Mouse (Mus musculus): Measurements from ENCODE around the gene Zkscan6. TPM values are rescaled to one million over a fixed set of nuclear protein-coding genes. Genes with fewer than 3 reads are reported as not detected.

Zkscan6 gene
- total RNA-seq (2021): 10 to 100 TPM; 14.3 to 16.6 TPM
- long read RNA-seq, experiment 1, transcript Zkscan6-202 (7 exons, 2,270 nt): major isoform, 10 of 17 reads
- long read RNA-seq, experiment 1, partial matches to known transcripts: 0 of 17 reads
- long read RNA-seq, experiment 1, other reads (novel, unspliced or antisense): 7 of 17 reads
- long read RNA-seq, experiment 2, transcript Zkscan6-202 (7 exons, 2,270 nt): major isoform, 13 of 31 reads
- long read RNA-seq, experiment 2, partial matches to known transcripts: 3 of 31 reads
- long read RNA-seq, experiment 2, other reads (novel, unspliced or antisense): 15 of 31 reads

DNA sequence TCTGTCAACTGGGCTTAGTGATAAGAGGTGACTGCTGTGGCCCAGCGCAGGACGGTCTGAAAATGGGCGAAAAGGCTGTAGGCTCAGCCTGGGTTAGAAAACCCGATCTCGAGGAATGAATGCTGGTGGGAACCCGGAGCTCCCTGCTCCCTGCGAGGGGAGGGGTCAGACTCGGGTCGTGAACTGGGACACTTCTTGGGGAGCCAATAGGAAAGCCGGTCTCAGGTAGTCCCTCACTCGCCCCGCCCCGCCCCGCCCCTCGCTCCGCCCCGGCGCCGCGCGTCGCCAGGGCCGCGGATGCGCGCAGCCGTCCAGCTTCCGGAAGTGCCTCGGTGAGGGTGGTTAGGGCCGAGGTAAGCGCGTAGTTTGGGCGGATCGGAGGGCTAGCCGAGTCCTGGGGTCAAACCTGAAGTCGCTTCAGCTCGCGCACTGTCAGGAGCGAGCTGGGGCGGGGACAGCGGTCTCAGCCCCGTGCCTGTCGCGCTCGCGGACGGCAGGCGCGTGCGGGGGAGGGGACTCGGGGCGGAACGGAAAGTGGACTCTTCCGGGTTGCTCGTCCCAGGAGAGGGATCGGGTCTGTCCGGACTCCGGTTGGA lies at the start of gene Zkscan6:
TSS of gene Zkscan6 (plus strand) at position 267 of the 596 bp plus-strand sequence.
- peak; percentile 61 to 74 for DNase-seq (ENCODE audit: low spot score in 2 of 2)

DNA sequence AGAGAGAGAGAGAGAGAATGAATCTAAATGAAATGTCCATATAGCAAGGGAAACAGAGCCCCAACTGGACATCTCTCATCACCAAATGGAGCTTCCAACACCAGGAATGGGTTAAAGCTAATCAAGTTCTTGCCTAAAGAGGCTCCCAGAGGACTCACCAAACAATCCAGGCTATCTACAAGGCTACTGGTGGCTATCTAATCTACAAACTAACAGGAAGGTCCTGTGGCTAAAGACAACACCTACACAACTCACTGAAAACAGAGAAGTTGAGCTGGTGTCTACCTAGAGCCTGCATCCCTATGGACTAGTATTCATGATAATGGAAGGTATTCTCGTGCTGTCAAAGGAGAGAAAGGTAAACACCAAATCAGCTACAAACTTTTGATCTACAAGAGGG lies 47.6 kb upstream of the Zkscan6 start:
- no peak for DNase-seq (ENCODE audit: low spot score in 2 of 2)

DNA sequence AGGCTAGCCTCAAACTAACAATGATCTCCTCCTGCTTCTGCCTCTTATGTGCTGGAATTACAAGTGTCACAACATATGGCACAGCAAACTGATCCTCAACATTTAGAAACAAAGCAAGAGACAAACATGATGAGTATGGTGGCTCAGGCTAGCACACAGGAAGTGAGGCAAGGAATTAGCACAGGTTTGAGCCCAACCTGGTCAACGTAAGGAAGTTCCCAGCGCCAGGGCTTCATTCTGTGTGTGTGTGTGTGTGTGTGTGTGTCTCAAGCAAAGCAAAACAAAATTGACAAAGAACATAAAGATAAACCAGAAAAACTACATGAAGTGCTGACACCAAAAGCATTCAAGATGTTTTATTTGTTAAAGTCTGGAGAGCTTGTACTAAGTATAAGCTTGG lies 46.1 kb upstream of the Zkscan6 start:
- no peak for DNase-seq (ENCODE audit: low spot score in 2 of 2)

DNA sequence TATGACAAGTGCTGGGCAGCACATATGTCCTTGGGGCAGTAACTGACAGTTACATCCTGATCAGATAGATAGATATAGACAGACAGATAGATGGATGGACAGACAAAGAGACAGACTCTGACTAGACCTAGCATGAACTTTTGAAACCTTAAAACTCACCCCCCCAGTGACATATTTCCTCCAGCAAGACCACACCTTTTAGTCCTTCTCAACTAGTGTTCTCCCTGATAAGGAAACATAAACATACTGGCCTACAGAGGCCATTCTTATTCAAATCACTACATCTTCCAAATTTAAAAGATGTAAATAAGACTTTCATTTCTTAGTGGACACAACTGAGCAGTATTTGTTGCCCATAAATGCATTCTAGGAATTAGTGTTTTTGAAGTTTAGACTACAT lies 38.5 kb upstream of the Zkscan6 start:
- no peak for DNase-seq (ENCODE audit: low spot score in 2 of 2)

DNA sequence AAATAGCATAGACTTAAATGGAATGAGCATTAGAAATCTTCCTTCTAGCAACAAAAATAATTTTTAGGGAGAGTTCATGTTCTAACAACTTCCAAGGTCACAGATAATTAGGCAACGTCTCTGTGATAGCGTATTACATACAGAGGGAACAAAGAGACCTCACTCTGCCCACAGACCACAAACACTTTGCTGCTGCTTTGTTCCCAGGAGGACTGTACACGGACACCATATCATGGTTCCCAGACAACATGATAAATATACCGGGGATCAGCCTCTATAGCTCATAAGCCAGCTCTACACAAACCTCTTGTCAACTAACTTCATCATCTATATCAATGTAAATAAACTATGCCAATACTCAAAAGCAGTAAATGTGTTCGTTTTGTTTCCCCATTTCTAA lies 37.0 kb upstream of the Zkscan6 start:
- no peak for DNase-seq (ENCODE audit: low spot score in 2 of 2)

DNA sequence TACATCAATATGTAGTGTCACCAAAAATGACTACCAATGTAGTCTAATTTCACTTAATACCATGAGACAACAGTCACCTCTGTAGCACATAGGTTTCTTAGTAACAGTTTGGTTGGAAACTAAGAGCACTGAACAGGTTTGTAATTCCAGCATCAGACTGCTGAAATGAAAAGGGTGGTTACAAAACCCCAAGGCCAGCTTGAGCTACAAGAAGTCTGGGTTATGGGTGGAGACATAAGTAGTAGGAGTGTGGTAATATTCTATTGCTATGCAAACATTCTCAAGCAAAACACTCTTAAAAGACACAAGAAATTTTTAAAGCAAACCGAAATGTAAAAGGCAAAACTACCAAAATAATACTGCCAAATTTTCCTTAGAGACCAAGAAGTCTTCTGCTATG lies 35.4 kb upstream of the Zkscan6 start:
- no peak for DNase-seq (ENCODE audit: low spot score in 2 of 2)

DNA sequence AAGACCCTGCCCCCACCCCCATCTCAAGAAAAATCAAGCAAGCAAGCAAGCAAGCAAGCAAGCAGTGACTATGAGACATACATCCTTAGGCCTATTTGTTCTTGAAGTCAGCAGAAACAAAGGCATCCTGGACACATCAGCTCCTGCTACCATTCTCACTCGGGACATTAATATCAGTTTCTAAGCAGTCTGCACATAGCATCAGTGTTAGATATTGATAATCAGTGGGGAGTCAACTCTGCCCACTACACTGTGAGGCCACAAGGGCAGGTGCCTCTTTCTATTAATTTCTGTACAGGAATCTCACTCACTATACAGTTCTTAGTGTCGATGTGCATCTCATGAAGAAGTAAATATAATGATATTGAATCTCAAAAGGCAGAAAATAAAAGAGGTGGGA lies 33.4 kb upstream of the Zkscan6 start:
- no peak for DNase-seq (ENCODE audit: low spot score in 2 of 2)

DNA sequence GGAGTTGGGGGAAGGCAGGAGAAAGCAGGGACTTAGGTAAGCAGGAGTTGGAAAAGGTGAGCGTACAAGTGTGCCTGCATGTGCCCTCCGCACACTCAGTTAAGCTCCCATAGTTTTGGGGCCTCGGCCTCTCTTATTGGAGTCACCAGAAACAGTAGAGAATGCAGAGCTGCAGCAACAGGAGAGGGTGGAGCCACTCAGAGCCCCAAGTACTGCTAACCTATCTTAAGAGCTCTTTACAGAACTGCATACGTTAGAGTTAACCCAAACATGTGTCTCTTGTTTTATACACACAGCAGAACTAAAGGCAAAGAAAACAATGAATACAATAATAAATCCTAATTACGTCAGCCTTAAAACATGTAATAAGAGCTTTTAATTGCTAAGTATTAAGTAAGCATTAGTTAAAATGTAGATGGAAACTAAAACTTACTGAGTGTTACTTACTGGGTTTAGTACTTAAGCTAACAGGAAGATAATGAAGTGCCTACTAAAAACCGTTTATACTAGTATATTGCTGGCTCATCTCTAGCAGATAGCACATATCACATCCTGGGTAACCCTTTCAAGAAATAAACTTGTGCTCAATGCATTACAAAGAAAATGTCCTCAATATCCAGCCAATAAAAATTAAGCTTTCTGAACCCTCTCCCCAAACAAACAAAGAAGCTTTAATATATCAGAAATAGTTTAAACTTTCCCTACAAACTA lies 32.9 kb upstream of the Zkscan6 start:
- no peak for DNase-seq (ENCODE audit: low spot score in 2 of 2)

DNA sequence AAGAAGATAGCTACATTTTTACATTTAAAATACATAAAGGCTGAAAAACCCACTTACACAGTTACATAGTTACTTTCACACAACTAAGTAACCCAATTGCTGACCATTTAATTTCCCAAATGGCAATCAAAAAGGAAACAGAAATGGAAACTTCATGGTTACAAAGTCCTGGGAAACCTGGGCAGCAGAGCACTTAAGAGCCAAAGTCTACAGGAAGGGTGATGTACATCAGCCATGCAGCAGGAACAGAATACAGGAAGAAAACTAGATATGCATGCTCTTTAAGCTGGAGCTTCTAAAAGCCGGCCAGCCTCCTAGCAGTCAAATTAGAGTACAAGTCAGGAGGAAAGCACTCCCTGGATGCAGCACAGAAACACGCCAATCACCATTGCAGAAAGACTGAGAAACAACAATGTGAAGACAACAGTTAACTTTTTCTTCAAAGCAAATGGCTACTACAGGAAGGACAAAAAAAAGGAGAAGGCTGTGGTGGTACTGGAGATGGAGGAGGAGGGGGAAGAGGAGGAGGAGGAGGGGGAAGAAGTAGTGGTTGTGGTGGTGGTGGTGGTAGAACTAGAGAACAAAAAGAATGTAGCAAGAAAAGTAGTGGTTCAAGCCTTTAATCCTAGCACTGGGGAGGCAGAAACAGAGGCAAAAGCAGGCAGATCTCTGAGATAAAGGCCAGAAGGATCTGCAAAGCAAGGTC lies 29.9 kb upstream of the Zkscan6 start:
- no peak for DNase-seq (ENCODE audit: low spot score in 2 of 2)

DNA sequence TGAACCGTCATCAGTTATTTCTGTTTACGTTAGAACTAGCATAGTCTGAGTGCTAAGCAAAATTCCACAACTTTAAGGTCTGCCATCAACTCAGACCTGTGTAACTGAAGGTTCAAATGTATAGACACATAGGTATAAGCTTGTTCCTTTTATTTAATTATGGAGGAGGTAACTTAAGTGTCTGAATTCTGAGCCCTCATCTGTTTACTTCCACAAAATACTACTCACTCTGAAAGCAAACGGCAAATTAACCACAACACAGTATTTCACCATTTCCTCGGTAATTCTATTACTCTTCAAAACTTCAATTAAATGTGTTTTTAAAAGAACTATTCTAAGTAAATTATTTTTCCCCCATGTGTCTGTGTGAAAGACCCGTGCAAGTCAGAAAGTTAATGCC lies 29.2 kb upstream of the Zkscan6 start:
- DNase-seq (ENCODE audit: low spot score in 2 of 2): no peak

DNA sequence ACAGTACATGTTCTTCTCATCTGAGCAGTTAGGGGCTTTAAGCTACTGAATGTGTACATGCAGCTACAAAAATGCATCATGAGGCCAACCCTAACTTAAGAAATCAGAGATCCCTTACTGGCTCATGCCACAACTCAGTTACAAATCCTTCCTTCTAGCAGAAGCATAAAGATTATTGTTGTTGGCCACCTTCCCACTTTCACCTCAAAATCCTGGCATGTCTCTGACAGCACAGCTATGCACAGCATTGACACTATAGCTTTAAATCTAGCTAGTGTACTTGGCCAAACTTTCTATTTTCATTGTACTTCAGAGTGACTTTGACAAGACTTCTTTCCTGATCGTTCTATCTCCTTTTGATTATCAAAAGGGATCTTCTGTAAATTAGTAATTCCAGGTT lies 27.9 kb upstream of the Zkscan6 start:
- no peak for DNase-seq (ENCODE audit: low spot score in 2 of 2)

DNA sequence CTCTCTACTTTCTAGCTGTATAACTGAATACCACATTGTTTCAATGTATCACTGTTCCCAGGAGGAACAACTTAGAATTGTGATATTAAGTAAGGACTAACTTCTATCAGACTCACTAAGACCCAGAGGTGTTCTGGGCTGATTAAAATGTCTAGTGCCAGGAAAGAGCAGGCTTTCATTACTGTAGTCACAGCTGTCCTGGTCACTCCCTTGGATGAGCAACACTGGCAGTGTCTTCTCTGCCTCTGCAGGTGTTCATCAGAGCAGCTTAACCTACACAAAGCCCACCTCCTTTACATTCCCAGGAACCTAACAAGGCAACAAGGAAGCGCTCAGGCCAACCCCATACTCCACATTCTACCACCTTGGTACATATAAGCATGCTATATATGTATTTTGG lies 27.4 kb upstream of the Zkscan6 start:
- no peak for DNase-seq (ENCODE audit: low spot score in 2 of 2)

DNA sequence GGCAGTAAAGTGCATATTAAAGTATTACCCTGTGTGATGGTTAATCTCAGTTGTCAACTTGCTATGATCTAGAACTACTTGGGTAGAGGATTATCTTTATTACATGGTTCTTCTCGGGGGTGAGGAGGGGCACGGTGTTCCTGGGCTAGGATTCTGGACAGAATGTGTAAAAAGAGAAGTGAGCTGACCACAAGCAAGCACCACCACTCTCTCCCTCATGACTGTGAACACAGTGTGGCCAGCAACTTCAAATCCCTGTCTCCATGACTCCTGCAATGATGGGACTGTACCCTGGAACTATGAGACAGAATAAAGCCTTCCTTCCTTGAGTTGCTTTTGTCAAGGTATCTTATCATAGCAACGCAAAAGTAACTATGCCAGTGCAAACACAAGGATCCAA lies 25.4 kb upstream of the Zkscan6 start:
- no peak for DNase-seq (ENCODE audit: low spot score in 2 of 2)

DNA sequence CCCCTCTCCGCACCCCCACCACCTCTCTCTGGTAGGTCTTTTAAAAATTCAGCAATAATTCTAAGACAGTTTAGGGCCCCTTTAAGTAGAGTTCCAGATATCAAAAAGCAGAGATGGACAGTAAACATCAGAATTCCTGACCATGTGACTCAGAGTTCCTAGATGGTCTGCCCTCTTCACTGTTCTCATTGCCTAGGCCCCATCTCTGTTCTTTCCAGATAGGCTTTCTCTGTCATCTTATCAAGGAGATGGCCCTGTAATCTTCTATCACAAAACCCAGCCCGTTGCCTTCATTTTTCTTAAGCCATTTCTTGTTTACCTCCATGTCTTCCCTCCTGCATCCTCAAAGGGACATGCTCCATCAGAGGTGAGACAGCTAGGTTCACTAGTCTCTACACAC lies 20.8 kb upstream of the Zkscan6 start:
- DNase-seq (ENCODE audit: low spot score in 2 of 2): no peak

DNA sequence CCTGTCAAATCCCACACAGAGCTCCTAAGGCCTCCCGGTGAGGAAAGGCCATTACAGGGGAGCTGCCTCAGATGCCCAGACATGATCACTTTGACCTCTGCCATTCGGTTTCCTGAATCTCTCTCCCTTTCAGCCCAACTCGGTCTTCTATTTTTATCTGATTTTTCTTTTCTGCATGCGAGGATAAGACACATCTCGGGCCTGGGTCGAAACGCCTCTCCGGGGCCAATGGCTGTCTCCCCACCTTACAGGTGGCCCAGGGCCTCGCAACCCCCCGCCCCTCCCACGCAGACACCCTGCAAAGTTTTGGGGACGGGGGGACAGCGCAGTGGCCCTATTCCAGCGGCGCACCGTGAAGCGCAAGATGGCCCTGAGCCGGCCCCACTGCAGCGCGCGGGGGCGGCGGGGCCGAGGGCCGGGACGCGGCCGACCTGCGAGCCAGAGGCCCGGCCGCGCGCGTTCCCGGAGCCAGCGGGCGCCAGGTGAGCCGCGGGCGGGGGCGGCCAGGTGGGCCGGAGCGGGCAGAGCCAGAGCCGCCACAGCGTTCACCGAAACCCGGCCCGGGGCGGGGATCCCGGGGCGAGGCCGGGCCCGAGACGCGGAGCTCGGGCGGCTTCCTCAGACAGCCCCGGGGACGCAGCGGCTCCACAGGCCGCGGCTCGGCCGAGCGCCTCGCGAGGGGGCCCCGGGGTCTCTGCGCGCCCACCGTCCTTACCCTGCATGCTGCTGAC lies 19.4 kb upstream of the Zkscan6 start:
- peak; percentile 9 to 16 for DNase-seq (ENCODE audit: low spot score in 2 of 2)

DNA sequence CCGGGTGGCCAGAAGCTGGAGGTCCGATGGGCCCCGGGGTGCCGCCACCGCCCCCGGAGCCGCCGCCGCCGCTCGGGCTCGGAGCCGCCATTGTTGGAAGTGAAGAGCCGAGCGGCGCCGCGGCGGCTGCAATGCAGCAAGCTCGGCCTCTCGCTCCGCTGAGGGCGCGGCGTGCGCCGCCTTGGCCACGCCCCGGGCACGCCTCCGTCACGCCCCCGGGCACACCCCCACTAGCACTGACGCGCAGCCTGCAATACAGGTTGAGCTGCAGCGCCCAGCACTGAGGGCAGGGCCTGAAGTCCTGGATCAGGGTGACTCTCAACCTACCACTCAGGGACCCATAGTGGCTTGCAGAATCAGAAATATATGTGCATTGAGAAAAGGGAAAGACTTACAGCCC lies 18.8 kb upstream of the Zkscan6 start, which contains the start of gene Map2k4:
TSS of gene Map2k4 (minus strand) at position 144 of the 400 bp plus-strand sequence.
- peak; percentile 85 to 86 for DNase-seq (ENCODE audit: low spot score in 2 of 2)

DNA sequence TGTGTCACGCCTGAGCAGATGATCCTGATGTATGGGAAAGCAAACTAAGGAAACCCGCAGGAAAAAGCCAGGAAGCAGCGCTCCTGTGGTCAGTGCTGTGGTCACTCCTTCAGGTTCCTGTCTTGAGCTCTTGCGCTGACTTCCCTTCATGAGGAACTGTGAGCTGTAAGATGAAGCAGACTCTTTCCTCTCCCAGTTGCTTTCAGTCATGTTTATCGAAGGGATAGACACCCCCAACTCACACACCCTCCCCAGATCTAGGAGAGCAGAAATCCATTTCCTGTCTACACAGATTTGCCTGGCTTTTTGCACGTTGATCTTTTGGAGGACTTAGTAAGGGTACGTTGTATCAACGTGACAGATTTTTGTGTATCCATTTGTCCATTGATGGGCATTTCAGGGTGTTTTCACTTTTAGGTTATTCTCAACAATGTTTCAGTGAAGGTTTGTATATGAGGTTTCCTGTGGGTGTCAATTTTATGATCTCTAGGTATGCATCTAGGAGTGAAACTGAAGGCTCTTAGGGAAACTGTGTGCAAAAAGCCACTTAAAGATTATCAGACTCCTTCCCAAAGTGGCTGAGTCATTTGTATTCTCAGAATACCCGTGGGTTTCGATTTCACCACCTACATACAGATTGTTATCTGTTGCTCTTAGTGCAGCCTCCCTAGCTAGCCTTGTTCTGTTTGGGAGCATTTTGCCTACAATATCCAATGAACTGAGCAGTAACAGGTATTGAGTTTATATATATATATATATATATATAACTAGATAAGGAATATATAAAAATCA lies 12.4 kb upstream of the Zkscan6 start:
- DNase-seq (ENCODE audit: low spot score in 2 of 2): no peak

DNA sequence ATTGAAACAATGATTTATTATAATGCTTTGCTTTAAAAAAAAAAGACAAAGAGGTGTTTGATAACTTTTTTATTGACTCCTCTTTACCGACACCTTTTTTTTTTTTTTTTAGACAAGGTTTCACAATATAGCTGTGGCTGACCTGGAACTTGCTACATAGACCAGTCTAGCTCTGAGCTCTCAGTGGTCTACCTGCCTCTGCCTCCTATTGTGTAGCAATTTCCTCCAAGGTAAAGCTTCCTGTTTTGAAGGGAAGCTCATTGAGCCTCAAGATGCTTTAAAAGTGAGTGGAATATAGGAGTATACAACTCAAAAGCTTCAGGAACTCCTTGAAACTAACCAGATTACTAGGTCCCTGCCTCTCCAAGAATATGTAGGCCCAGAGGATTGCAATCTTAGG lies 11.1 kb upstream of the Zkscan6 start:
- DNase-seq (ENCODE audit: low spot score in 2 of 2): no peak

DNA sequence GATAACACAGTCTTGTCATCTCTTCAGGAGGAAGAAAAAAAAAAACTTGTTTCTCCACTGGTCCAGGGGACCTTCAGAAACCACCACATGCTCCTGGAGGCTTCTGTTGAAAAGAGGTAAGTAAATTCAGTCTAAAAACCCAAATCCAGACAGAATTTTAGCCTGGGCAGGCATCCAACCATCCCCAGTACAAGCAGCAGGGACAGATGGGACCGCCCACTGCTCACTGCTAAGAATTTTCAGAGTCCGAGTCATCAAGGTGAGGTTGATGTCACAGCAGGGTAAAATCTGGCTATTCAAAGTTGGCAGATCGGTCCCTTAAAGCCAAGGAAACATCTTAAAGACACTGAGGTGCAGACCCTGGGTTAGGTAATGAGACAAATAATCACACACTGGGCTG lies 5.1 kb upstream of the Zkscan6 start:
- no peak for DNase-seq (ENCODE audit: low spot score in 2 of 2)

DNA sequence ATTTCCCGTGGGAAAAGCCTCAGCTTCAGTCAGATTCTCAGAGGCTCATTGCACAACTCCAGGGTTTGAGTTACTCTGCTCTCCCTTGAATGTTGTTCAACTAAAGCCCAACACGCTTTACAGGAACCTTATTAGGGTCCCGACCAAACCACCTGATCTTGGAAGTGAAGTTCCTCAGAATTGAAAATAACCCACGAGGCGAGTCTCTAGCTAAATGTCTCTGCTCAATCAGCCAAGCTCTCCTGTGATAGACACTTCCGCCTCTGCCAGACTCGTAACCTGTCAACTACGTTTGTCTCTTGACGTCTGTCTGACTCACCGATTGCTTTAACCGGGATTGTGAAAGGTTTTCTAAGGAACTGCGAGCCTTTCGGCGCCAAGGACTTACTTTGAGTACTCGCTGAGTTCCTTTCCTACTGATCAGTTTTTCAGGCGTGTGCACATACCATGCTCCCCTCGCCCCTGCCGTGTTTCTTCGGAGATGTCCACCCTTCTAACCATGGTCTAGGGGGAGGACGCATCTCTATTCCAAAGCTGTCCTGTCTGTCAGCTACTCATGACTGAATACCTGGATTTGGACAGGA lies 562 bp upstream of the Zkscan6 start:
- DNase-seq (ENCODE audit: low spot score in 2 of 2): peak in 1 of 2 experiments; percentile 16
